Mouse (Mus musculus) megakaryocyte, embryonic 14.5 days (primary cell): ENCODE results near the gene Fyn.

ENCODE experiments used
- FLI1 ChIP-seq: IDR thresholded peaks from 2 replicates; pipeline ENCODE4 v1.6.1; 2012; ENCODE audit warnings: low read length, inconsistent platforms, mixed read lengths
- GATA1 ChIP-seq: IDR thresholded peaks from 3 replicates; pipeline ENCODE4 v1.6.1; 2012; ENCODE audit warnings: mixed read lengths, low read length, inconsistent platforms, borderline replicate concordance

- TF ChIP-seq GATA1 (no peak), FLI1 (no peak)
These were observed 9.5 kb downstream of the Fyn start for GRCm38 (mm10) chr10:39378025-39378603.
